Comparison of ENCODE assay signal across 10 mouse cellular contexts in genomic region chr17:49384217-49384943, GRCm38 (mm10). TPM values are rescaled to one million over a fixed set of nuclear protein-coding genes. Genes with fewer than 3 reads are reported as not detected.
DNase-seq lines count a peak whose midpoint lies in the region; ATAC-seq and TF ChIP-seq lines count a peak whose summit lies in the region.
"Had no signal": no experiment of that assay in that cellular context is flagged by ENCODE, and none has a peak within 500 bp of the region (broad histone marks: within the 10 kb centered on the region; RNA-seq: fewer than 3 reads in every experiment).

No protein-coding gene starts in this region.

- H3K27me3 ChIP-seq in midbrain, postnatal 0 days (ENCODE audit: insufficient read depth, low read length): no peaks in the 10 kb centered on the region
- no peaks in the 10 kb centered on the region for H3K27me3 ChIP-seq in midbrain, embryonic 15.5 days (replicated peaks)
- peaks cover 4% of the 10 kb centered on the region; the same call in 1 of the 2 replicates for H3K27me3 ChIP-seq in limb, embryonic 12.5 days

- 0 out of 2 replicates have a peak overlapping the region, but pooled peaks have one; percentile 8 for H3K9ac ChIP-seq in midbrain, postnatal 0 days (replicated peaks; ENCODE audit: low read length, poor library complexity, severe bottlenecking)
- H3K9ac ChIP-seq in midbrain, embryonic 15.5 days: no peak overlapping the region
- H3K9ac ChIP-seq in limb, embryonic 12.5 days (replicated peaks): no peak overlapping the region

- no peak for TF ChIP-seq CTCF in midbrain, postnatal 0 days (IDR thresholded peaks at IDR 0.05)

- H3K9me3 ChIP-seq in midbrain, postnatal 0 days (ENCODE audit: low read length): no peaks in the 10 kb centered on the region
- no peaks in the 10 kb centered on the region for H3K9me3 ChIP-seq in midbrain, embryonic 15.5 days
- no peaks in the 10 kb centered on the region for H3K9me3 ChIP-seq in limb, embryonic 12.5 days
- H3K9me3 ChIP-seq: heart, embryonic 10.5 days had no signal

- H3K4me3 ChIP-seq in midbrain, postnatal 0 days (ENCODE audit: low read depth, low read length): no peak overlapping the region
- no peak overlapping the region for H3K4me3 ChIP-seq in midbrain, embryonic 15.5 days
- H3K4me3 ChIP-seq in limb, embryonic 12.5 days (replicated peaks): no peak overlapping the region
- H3K4me3 ChIP-seq: heart, embryonic 10.5 days had no signal

- H3K36me3 ChIP-seq in midbrain, postnatal 0 days (ENCODE audit: insufficient read depth, low read length): no peaks in the 10 kb centered on the region
- H3K36me3 ChIP-seq in midbrain, embryonic 15.5 days (replicated peaks): no peaks in the 10 kb centered on the region
- H3K36me3 ChIP-seq in limb, embryonic 12.5 days: no peaks in the 10 kb centered on the region
- H3K36me3 ChIP-seq: heart, embryonic 10.5 days had no signal

- no peak overlapping the region for H3K4me2 ChIP-seq in midbrain, postnatal 0 days (ENCODE audit: low read depth, low read length, poor library complexity, severe bottlenecking)
- no peak overlapping the region for H3K4me2 ChIP-seq in midbrain, embryonic 15.5 days
- no peak overlapping the region for H3K4me2 ChIP-seq in limb, embryonic 12.5 days

- 0 out of 2 replicates have a peak, but pooled peaks have one; percentile 16 for ATAC-seq in midbrain, postnatal 0 days (ENCODE audit: low FRiP score)
- no peak for ATAC-seq in midbrain, embryonic 15.5 days (replicated peaks)
- ATAC-seq in limb, embryonic 12.5 days (ENCODE audit: insufficient number of reproducible peaks, insufficient read depth, low FRiP score, low TSS enrichment, low read depth): peak; percentile 42; the same call in 1 of the 2 replicates
- ATAC-seq in megakaryocyte-erythroid progenitor cell, adult 5-6 weeks (replicated peaks; ENCODE audit: low FRiP score, low TSS enrichment, poor library complexity, severe bottlenecking): no peak

- H3K4me1 ChIP-seq in midbrain, postnatal 0 days (ENCODE audit: insufficient read depth, low read length): no peaks in the 10 kb centered on the region
- H3K4me1 ChIP-seq in midbrain, embryonic 15.5 days: 0 out of 2 replicates have a peak, but pooled peaks cover 4% of the 10 kb centered on the region
- H3K4me1 ChIP-seq in limb, embryonic 12.5 days (replicated peaks): peaks cover 8% of the 10 kb centered on the region
- H3K4me1 ChIP-seq: heart, embryonic 10.5 days had no signal

- peak; percentile 24 for DNase-seq in embryo, embryonic 10 days (ENCODE audit: low spot score)
- no peak for DNase-seq in embryo, embryonic 9.5 days (ENCODE audit: extremely low spot score)
- peak; percentile 66 for DNase-seq in midbrain, postnatal 0 days (ENCODE audit: low spot score)
- peak; percentile 49 for DNase-seq in thymus, postnatal 25 days
- DNase-seq in liver: no peak
- DNase-seq: kidney, postnatal 25 days had no signal

- no peak overlapping the region for H3K27ac ChIP-seq in midbrain, postnatal 0 days (ENCODE audit: low read depth, low read length)
- H3K27ac ChIP-seq in midbrain, embryonic 15.5 days: no peak overlapping the region
- no peak overlapping the region for H3K27ac ChIP-seq in limb, embryonic 12.5 days
- H3K27ac ChIP-seq: heart, embryonic 10.5 days had no signal

- WGBS in midbrain, postnatal 0 days: 55% methylated on average over 6 of the region's 6 CpGs
- WGBS in midbrain, embryonic 15.5 days: 49% methylated on average over 6 of the region's 6 CpGs
- 39% methylated on average over 6 of the region's 6 CpGs for WGBS in limb, embryonic 12.5 days

RNA-seq across cellular contexts. Expression of gene Mocs1, which starts 43.8 kb away (rescaled TPM):
- 8.6 and 10.7 TPM in 2 replicates for total RNA-seq in midbrain, postnatal 0 days (2014; rRNA removed)
- polyA plus RNA-seq in midbrain, postnatal 0 days (2015; fragmentation: Nextera tagmentation; extraction: Ambion mirVana): 4.9 and 5.2 TPM in 2 replicates
- polyA plus RNA-seq in midbrain, embryonic 15.5 days (2015; fragmentation: Nextera tagmentation; extraction: Ambion mirVana): 3.9 and 5.8 TPM in 2 replicates
- 3.3 and 6.3 TPM in 2 replicates for polyA plus RNA-seq in limb, embryonic 12.5 days (2016; fragmentation: Nextera tagmentation; extraction: Ambion mirVana)
- total RNA-seq in megakaryocyte-erythroid progenitor cell, adult 5-6 weeks (2014; fragmentation: Nextera tagmentation): 36.2 and 50.2 TPM in 2 replicates
- 8.9 and 9.4 TPM in 2 replicates for total RNA-seq in megakaryocyte-erythroid progenitor cell, adult 5-6 weeks (2017)

Comparison
In these comparisons a context has a peak if more than half of its experiments do, and no peak if none do; other contexts are left out.
1. DNase-seq: peak in embryo, embryonic 10 days (single experiment), midbrain, postnatal 0 days (single experiment) and thymus, postnatal 25 days (single experiment); none in embryo, embryonic 9.5 days (single experiment) and liver (single experiment).
2. ATAC-seq: peak in midbrain, postnatal 0 days (single experiment) and limb, embryonic 12.5 days (single experiment); none in midbrain, embryonic 15.5 days (single experiment) and megakaryocyte-erythroid progenitor cell, adult 5-6 weeks (single experiment).